Mouse (Mus musculus) hindbrain, postnatal 0 days (tissue): ENCODE results near the gene Tmem127. TPM values are rescaled to one million over a fixed set of nuclear protein-coding genes. Genes with fewer than 3 reads are reported as not detected.

Experiments used
- ATAC-seq: fragments of 200-750 bp; cut with Nextera tagmentation; 2 replicates; pipeline ENCODE4 v1.8.0; 2017; ENCODE audit warnings: mild to moderate bottlenecking, moderate TSS enrichment, moderate library complexity
- DNase-seq: peaks from one replicate; pipeline ENCODE4 v3.0.0-alpha.2; 2015; ENCODE audit warnings: low spot score
- H3K27ac ChIP-seq: fragments of 300-500 bp; sonication (generic); 2 replicates; pipeline ENCODE4 v1.5.1; 2014; ENCODE audit warnings: mild to moderate bottlenecking
- H3K27me3 ChIP-seq: fragments of 300-500 bp; sonication (generic); 2 replicates; pipeline ENCODE4 v1.6.1; 2014; ENCODE audit warnings: low read length, mixed read lengths; ENCODE audit not compliant: insufficient read depth
- H3K36me3 ChIP-seq: fragments of 300-500 bp; sonication (generic); 2 replicates; pipeline ENCODE4 v1.6.1; 2014; ENCODE audit warnings: low read length, mixed read lengths; ENCODE audit not compliant: insufficient read depth
- H3K4me1 ChIP-seq: fragments of 300-500 bp; sonication (generic); 2 replicates; pipeline ENCODE4 v1.6.1; 2014; ENCODE audit warnings: antibody characterized with exemption, low read length, mixed read lengths; ENCODE audit not compliant: insufficient read depth
- H3K4me2 ChIP-seq: fragments of 300-500 bp; sonication (generic); 2 replicates; pipeline ENCODE4 v1.6.1; 2014; ENCODE audit warnings: low read depth, mild to moderate bottlenecking, low read length, moderate library complexity, mixed read lengths
- H3K4me3 ChIP-seq: fragments of 300-500 bp; sonication (generic); 2 replicates; pipeline ENCODE4 v1.5.1; 2014; ENCODE audit warnings: low read length
- H3K9ac ChIP-seq: fragments of 300-500 bp; sonication (generic); replicated peaks from 2 replicates; pipeline ENCODE4 v1.6.1; 2014; ENCODE audit warnings: mild to moderate bottlenecking, low read length, moderate library complexity, mixed read lengths
- H3K9me3 ChIP-seq: fragments of 300-500 bp; sonication (generic); 2 replicates; pipeline ENCODE4 v1.6.1; 2016; ENCODE audit warnings: low read length, mixed read lengths
- CTCF ChIP-seq: IDR thresholded peaks from 2 replicates; pipeline ENCODE4 v1.5.1; 2016; ENCODE audit warnings: antibody characterized with exemption, control low read depth, low read depth
- whole genome bisulfite sequencing: fragments of 180-500 bp; shearing (Covaris S2); extraction: QIAGEN DNeasy Blood & Tissue Kit; methylation state at CpG from one replicate; pipeline ENCODE4 v1.1.7; 2014; 5-methylcytosine and 5-hydroxymethylcytosine counted together
- polyA plus RNA-seq: library from polyadenylated mRNA; unstranded; fragments of >200 nt; fragmentation: Nextera tagmentation; extraction: Ambion mirVana; gene quantifications from 2 replicates; pipeline ENCODE4 v1.2.1, GENCODE M21; 2015
- total RNA-seq: library from RNA; depleted of rRNA; stranded (reverse); fragments of >200 nt; gene quantifications from 2 replicates; pipeline ENCODE4 v1.2.3, GENCODE M21; 2014

Gene Tmem127
- total and polyA plus RNA-seq, 2 experiments from 2014 or later: 76.1 to 169 TPM

DNA sequence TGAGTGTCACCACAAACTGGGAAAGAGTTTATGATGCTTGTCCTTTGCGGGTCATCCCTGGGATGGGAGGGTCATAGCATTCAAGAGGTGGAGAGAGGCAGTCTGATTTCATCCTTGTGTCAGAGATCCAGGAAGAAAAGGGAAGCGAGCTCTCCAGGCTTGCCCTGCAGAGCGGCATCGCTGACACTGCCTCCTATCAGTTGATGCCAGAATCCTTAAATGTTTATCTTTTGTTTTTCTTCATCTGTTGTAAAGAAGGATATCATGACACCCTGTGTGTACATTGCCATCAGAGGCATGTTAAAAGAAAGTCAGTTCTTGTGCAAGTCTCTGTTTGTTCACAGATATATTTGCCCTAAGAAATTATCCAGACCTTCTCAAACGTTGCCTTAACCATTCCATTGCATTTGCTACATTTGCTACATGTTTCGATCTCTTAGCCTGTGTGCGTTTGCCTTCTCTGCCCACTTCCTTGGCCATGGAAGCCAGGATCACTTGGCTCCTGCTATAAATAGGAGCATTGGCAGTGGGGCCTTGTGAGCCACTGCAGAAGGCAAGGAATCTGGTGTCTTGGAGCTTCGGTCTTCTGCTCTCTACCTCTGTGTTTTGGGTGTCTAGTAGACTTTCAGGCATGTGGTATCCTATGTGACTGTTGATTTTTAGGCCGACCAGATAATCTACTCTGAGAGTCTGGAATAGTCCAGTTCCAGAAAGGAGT is 2.7 kb downstream of the Tmem127 start:
- no peaks in the 10 kb centered on the region for H3K9me3 ChIP-seq
- no peak overlapping the region for H3K4me3 ChIP-seq
- H3K36me3 ChIP-seq: peaks cover 3% of the 10 kb centered on the region; the same call in 1 of the 2 replicates
- no peak for TF ChIP-seq CTCF
- no peak overlapping the region for H3K4me2 ChIP-seq
- no peak overlapping the region for H3K9ac ChIP-seq
- ATAC-seq: no peak
- H3K27ac ChIP-seq: no peak overlapping the region
- DNase-seq: no peak
- WGBS: 93% methylated on average over 9 of the region's 9 CpGs
- peaks cover 15% of the 10 kb centered on the region for H3K4me1 ChIP-seq
- no peaks in the 10 kb centered on the region for H3K27me3 ChIP-seq

- no peak for TF ChIP-seq CTCF
- Histone ChIP-seq H3K27ac (no peak overlapping the region), H3K9ac (no peak overlapping the region), H3K4me3 (no peak overlapping the region), H3K4me1 (peaks cover 13% of the 10 kb centered on the region), H3K27me3 (no peaks in the 10 kb centered on the region), H3K9me3 (no peaks in the 10 kb centered on the region), H3K4me2 (no peak overlapping the region), H3K36me3 (peaks cover 7% of the 10 kb centered on the region; the same call in 1 of the 2 replicates)
- WGBS: 57% methylated on average over 3 of the region's 3 CpGs
- DNase-seq: no peak
- no peak for ATAC-seq
Observed at GRCm38 (mm10) chr2:127251457-127251856, 3.7 kb downstream of the Tmem127 start.

GRCm38 (mm10) chr2:127251880-127252527 is 4.3 kb downstream of the Tmem127 start:
- Histone ChIP-seq H3K27ac (no peak overlapping the region), H3K4me3 (no peak overlapping the region), H3K9me3 (no peaks in the 10 kb centered on the region), H3K27me3 (no peaks in the 10 kb centered on the region), H3K36me3 (peaks cover 13% of the 10 kb centered on the region), H3K4me2 (no peak overlapping the region), H3K4me1 (peaks cover 7% of the 10 kb centered on the region), H3K9ac (no peak overlapping the region)
- 73% methylated on average over 3 of the region's 3 CpGs for WGBS
- ATAC-seq (no peak), DNase-seq (no peak)
- no peak for TF ChIP-seq CTCF

DNA sequence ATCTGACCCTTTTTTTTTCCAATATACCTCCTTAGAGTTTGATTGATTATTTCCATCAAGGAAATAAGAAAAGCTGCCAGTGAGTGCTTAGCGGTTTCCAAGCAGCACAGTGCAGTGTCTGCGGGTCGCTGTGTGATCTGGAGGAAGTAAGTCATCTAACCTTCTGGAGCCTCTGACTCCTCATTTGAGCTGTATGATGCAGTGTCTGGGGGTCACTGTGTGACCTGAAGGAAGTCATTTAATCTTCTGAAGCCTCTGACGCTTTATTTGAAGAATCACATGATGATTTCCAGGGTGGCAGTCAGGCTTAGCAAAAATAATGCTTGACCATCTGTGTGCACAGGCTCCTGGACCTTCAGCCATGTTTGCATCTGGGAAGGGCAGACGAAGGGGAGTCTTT is 5.1 kb downstream of the Tmem127 start:
- no peak for DNase-seq
- Histone ChIP-seq H3K27me3 (no peaks in the 10 kb centered on the region), H3K4me1 (peaks cover 6% of the 10 kb centered on the region), H3K4me2 (no peak overlapping the region), H3K9me3 (no peaks in the 10 kb centered on the region), H3K4me3 (no peak overlapping the region), H3K9ac (no peak overlapping the region), H3K36me3 (peaks cover 20% of the 10 kb centered on the region), H3K27ac (no peak overlapping the region)
- no peak for TF ChIP-seq CTCF
- no peak for ATAC-seq
- 81% methylated on average over 5 of the region's 5 CpGs for WGBS

DNA sequence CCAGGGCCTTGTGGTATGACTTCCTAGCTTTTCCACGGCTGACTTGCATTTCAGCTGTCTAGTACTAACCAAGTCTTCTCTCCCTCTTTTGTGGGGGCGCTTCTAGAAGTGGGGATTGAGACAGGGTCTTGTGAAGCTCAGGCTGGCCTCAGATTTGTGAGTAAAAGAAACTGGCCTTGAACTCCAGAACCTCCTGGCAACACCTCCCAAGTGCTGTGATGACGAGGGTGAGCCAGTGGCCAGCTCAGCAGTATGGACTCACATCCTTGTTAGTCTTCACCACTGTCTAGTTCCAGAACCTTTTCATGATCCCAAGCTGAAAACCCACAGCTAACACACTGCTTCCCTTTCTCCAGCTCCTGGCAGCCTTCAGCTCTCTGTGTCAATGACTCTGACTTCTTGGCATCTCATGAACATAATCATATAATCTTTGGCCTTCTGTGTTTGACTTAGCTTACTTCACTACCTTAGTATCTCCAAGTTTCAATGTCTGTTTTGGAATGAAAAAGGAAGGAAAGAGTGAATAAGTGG is 7.0 kb downstream of the Tmem127 start:
- ATAC-seq (no peak), DNase-seq (no peak)
- Histone ChIP-seq H3K27ac (no peak overlapping the region), H3K9me3 (no peaks in the 10 kb centered on the region), H3K36me3 (peaks cover 36% of the 10 kb centered on the region), H3K4me2 (no peak overlapping the region), H3K27me3 (no peaks in the 10 kb centered on the region), H3K9ac (no peak overlapping the region), H3K4me1 (0 out of 2 replicates have a peak, but pooled peaks cover under 1% of the 10 kb centered on the region), H3K4me3 (no peak overlapping the region)
- WGBS: 86% methylated on average over 3 of the region's 3 CpGs
- TF ChIP-seq CTCF: no peak

- Histone ChIP-seq H3K36me3 (peaks cover 40% of the 10 kb centered on the region), H3K9me3 (no peaks in the 10 kb centered on the region), H3K27ac (no peak overlapping the region), H3K4me1 (no peaks in the 10 kb centered on the region), H3K27me3 (no peaks in the 10 kb centered on the region), H3K4me3 (no peak overlapping the region), H3K9ac (no peak overlapping the region), H3K4me2 (no peak overlapping the region)
- no peak for TF ChIP-seq CTCF
- DNase-seq (no peak), ATAC-seq (no peak)
- WGBS: 92% methylated on average over 6 of the region's 6 CpGs
Observed at GRCm38 (mm10) chr2:127255294-127255693, 7.6 kb downstream of the Tmem127 start.

GRCm38 (mm10) chr2:127259340-127259739 is 11.6 kb downstream of the Tmem127 start:
- WGBS: 87% methylated on average over 5 of the region's 5 CpGs
- no peak overlapping the region for H3K27ac ChIP-seq
- no peak overlapping the region for H3K4me3 ChIP-seq
- DNase-seq (no peak), ATAC-seq (no peak)
- peaks cover 40% of the 10 kb centered on the region for H3K36me3 ChIP-seq
- no peaks in the 10 kb centered on the region for H3K27me3 ChIP-seq
- no peak overlapping the region for H3K4me2 ChIP-seq
- no peak for TF ChIP-seq CTCF
- H3K9ac ChIP-seq: no peak overlapping the region
- no peaks in the 10 kb centered on the region for H3K9me3 ChIP-seq
- H3K4me1 ChIP-seq: no peaks in the 10 kb centered on the region
